Mouse (Mus musculus): ENCODE measurements around the gene St3gal4.

DNA sequence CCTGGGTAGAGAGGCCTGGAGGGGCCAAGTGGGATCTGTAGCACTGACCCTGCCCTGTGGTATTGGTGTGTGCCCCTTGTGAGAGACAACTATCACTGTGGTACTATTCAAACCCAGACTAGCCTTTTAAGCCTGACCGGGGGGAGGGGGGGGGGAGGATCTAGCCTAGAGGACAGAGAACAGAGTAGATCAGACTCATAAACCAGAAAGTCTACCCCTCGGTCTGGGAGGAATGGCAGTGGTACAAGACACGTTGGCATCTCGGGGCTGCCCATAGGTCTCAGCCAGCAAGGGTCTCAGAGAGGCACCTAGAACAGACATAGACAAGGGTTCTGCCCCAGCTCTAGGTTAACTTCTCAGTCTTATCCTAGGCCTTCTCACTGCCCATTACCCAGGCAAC is 3.3 kb downstream of the St3gal4 start:
- no peak for TF ChIP-seq CTCF (IDR thresholded peaks at IDR 0.05; ENCODE audit: borderline replicate concordance, insufficient read depth, low read depth, low read length)
- TF ChIP-seq POLR2A (IDR thresholded peaks at IDR 0.05; ENCODE audit: borderline replicate concordance, insufficient read depth, low read length): no peak
